Mouse (Mus musculus): ENCODE measurements at regions not wholly inside any gene's neighbourhood (a gene's known extent, or its start where the extent isn't known, plus 50 kb on each side); places are given as distances from the start of the nearest gene placed in this dataset.
A peak's percentile ranks its signal among the peaks of the same experiment; 100 is the strongest.

- no peaks in the 10 kb centered on the region for H3K27me3 ChIP-seq (replicated peaks)
- no peaks in the 10 kb centered on the region for H3K9me3 ChIP-seq (replicated peaks)
- H3K27ac ChIP-seq (replicated peaks): no peak overlapping the region
- no peaks in the 10 kb centered on the region for H3K4me1 ChIP-seq
- H3K36me3 ChIP-seq: no peaks in the 10 kb centered on the region
- no peak for ATAC-seq (ENCODE audit: low FRiP score)
- H3K4me2 ChIP-seq: no peak overlapping the region
- no peak overlapping the region for H3K9ac ChIP-seq (replicated peaks)
- H3K4me3 ChIP-seq (replicated peaks): no peak overlapping the region
These were observed 244.0 kb upstream of the Gnaz start for GRCm38 (mm10) chr10:74722971-74723370.

DNA sequence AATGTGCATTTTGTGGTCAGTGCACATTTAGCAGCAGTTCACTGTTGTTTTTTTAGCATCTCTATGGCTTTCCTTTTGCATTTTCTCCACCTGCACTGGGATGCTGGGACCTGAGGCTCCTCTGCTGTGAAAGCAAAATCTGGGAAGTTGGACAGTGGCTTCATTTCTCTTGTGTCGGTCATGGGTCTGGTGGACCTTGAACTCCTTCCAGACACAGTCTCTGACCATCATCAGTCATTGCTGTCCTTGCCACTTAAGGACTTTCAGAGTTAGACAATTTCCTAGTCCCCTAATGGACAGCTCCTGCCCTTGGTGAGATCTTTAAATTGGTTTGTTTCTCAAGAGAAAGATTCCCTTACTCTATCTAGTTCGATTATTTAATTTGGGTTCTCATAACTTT, 217.5 kb upstream of the Gnaz start:
- H3K4me3 ChIP-seq (replicated peaks): no peak overlapping the region
- no peaks in the 10 kb centered on the region for H3K9me3 ChIP-seq (replicated peaks)
- no peaks in the 10 kb centered on the region for H3K27me3 ChIP-seq (replicated peaks)
- no peak for ATAC-seq (ENCODE audit: low FRiP score)
- H3K4me1 ChIP-seq: no peaks in the 10 kb centered on the region
- H3K27ac ChIP-seq (replicated peaks): no peak overlapping the region
- WGBS: 89% methylated on average over 2 of the region's 2 CpGs
- no peaks in the 10 kb centered on the region for H3K36me3 ChIP-seq
- H3K9ac ChIP-seq (replicated peaks): no peak overlapping the region
- H3K4me2 ChIP-seq: no peak overlapping the region

DNA sequence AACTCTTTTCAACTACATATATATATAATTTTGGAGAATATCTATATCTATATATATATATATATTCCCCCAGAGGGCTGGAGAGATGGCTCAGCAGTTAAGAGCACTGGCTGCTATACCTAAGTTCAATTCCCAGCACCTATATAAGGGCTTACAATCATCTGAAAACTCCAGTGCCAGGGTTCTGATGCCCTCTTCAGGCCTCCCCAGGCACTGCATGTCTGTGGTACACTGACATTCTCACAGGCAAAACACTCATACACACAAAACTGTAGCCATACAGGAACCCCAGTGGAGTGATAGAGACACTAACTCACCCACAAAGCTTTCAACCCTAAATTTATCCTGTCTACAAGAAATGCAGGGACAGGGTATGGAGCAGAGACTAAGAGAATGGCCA, 216.1 kb upstream of the Gnaz start:
- H3K27me3 ChIP-seq (replicated peaks): no peaks in the 10 kb centered on the region
- no peaks in the 10 kb centered on the region for H3K9me3 ChIP-seq (replicated peaks)
- no peaks in the 10 kb centered on the region for H3K36me3 ChIP-seq
- H3K4me1 ChIP-seq: no peaks in the 10 kb centered on the region
- H3K4me2 ChIP-seq: no peak overlapping the region
- no peak overlapping the region for H3K9ac ChIP-seq (replicated peaks)
- no peak overlapping the region for H3K4me3 ChIP-seq (replicated peaks)
- ATAC-seq (ENCODE audit: low FRiP score): no peak
- no peak overlapping the region for H3K27ac ChIP-seq (replicated peaks)

DNA sequence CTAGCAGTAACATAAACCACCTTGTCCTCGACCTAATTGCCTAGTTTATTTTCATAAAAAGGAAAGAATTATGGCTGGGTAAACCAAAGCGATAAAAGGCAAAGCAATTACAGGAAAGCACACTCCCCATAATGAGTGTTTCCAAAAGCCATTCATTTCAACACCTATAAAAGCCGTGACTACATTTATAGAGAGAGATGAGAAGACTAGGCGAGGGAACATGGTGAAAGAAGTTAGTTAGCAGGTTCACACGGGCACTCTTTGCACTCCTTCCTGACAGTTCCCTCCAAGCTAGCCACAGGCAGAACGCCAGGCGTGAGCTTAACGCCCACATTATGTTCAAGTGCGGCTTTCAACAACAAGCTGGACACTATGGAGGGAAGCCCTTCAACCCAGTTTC, 206.2 kb upstream of the Gnaz start:
- Histone ChIP-seq H3K9me3 (replicated peaks) (no peaks in the 10 kb centered on the region), H3K9ac (replicated peaks) (no peak overlapping the region), H3K36me3 (no peaks in the 10 kb centered on the region), H3K4me3 (replicated peaks) (no peak overlapping the region), H3K27ac (replicated peaks) (no peak overlapping the region), H3K27me3 (replicated peaks) (no peaks in the 10 kb centered on the region), H3K4me1 (no peaks in the 10 kb centered on the region), H3K4me2 (no peak overlapping the region)
- ATAC-seq (ENCODE audit: low FRiP score): no peak
- WGBS: 71% methylated on average over 9 of the region's 9 CpGs

GRCm38 (mm10) chr10:74789245-74789644, 177.7 kb upstream of the Gnaz start:
- H3K9ac ChIP-seq (replicated peaks): no peak overlapping the region
- no peaks in the 10 kb centered on the region for H3K36me3 ChIP-seq
- ATAC-seq (ENCODE audit: low FRiP score): no peak
- no peak overlapping the region for H3K4me3 ChIP-seq (replicated peaks)
- no peak overlapping the region for H3K4me2 ChIP-seq
- H3K27me3 ChIP-seq (replicated peaks): no peaks in the 10 kb centered on the region
- no peak overlapping the region for H3K27ac ChIP-seq (replicated peaks)
- no peaks in the 10 kb centered on the region for H3K4me1 ChIP-seq
- WGBS: 91% methylated on average over 2 of the region's 2 CpGs
- H3K9me3 ChIP-seq (replicated peaks): no peaks in the 10 kb centered on the region

- Histone ChIP-seq H3K9me3 (replicated peaks) (no peaks in the 10 kb centered on the region), H3K36me3 (no peaks in the 10 kb centered on the region), H3K9ac (replicated peaks) (no peak overlapping the region), H3K27ac (replicated peaks) (no peak overlapping the region), H3K4me3 (replicated peaks) (no peak overlapping the region), H3K27me3 (replicated peaks) (no peaks in the 10 kb centered on the region), H3K4me1 (no peaks in the 10 kb centered on the region), H3K4me2 (no peak overlapping the region)
- 64% methylated on average over 3 of the region's 3 CpGs for WGBS
- ATAC-seq (ENCODE audit: low FRiP score): no peak
These were observed 177.0 kb upstream of the Gnaz start for GRCm38 (mm10) chr10:74789987-74790386.

GRCm38 (mm10) chr10:74823395-74823794, 143.6 kb upstream of the Gnaz start:
- H3K4me2 ChIP-seq: no peak overlapping the region
- ATAC-seq (ENCODE audit: low FRiP score): no peak
- no peak overlapping the region for H3K27ac ChIP-seq (replicated peaks)
- H3K4me1 ChIP-seq: no peaks in the 10 kb centered on the region
- no peak overlapping the region for H3K4me3 ChIP-seq (replicated peaks)
- H3K9me3 ChIP-seq (replicated peaks): no peaks in the 10 kb centered on the region
- no peaks in the 10 kb centered on the region for H3K36me3 ChIP-seq
- H3K9ac ChIP-seq (replicated peaks): no peak overlapping the region
- no peaks in the 10 kb centered on the region for H3K27me3 ChIP-seq (replicated peaks)

DNA sequence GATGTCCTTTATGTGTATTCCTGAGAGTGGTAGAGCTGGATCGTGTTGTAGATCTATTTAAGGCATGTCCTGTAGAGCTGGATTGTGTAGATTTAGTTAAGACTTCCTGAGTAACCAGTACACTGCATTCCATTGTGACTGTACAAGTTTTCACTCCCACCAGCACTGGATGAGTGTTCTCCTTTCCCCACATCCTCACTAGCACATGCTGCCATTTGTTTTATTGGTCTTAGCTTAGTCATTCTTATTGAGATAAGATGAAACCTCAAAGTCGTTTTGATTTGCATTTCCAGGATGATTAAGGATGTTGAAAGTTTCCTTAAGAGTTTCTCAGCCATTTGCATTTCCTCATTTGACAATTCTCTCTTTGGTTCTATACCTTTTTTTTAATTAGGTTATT, 132.6 kb upstream of the Gnaz start:
- no peak overlapping the region for H3K27ac ChIP-seq (replicated peaks)
- no peak overlapping the region for H3K4me2 ChIP-seq
- H3K9me3 ChIP-seq (replicated peaks): 0 out of 2 replicates have a peak, but pooled peaks cover 2% of the 10 kb centered on the region
- WGBS: 74% methylated on average over 2 of the region's 2 CpGs
- no peak overlapping the region for H3K9ac ChIP-seq (replicated peaks)
- no peak overlapping the region for H3K4me3 ChIP-seq (replicated peaks)
- H3K27me3 ChIP-seq (replicated peaks): no peaks in the 10 kb centered on the region
- ATAC-seq (ENCODE audit: low FRiP score): no peak
- H3K36me3 ChIP-seq: no peaks in the 10 kb centered on the region
- no peaks in the 10 kb centered on the region for H3K4me1 ChIP-seq

DNA sequence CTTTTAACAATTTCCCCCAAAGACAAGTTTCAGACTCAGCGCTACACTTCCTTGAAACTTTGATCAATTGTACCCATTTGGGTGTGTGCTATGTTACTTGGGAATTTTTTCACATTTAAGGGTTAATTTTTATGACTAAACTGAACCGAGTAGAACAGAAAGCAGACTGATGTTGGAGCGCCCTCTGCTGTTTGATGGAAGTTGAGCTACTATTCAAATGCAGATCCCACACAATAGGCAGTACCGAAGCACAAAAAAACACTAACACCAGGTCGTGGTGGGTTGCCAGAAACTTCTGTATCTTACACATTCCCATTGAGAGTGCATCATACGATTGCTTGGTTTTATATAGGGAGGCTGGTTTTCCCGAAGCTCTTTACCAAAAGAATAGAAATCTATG, 118.6 kb upstream of the Gnaz start:
- no peaks in the 10 kb centered on the region for H3K36me3 ChIP-seq
- H3K4me1 ChIP-seq: no peaks in the 10 kb centered on the region
- no peaks in the 10 kb centered on the region for H3K27me3 ChIP-seq (replicated peaks)
- WGBS: 9% methylated on average over 7 of the region's 7 CpGs
- H3K9ac ChIP-seq (replicated peaks): no peak overlapping the region
- no peak; the same call in 1 of the 2 replicates for ATAC-seq (ENCODE audit: low FRiP score)
- H3K9me3 ChIP-seq (replicated peaks): no peaks in the 10 kb centered on the region
- no peak overlapping the region for H3K27ac ChIP-seq (replicated peaks)
- no peak overlapping the region for H3K4me3 ChIP-seq (replicated peaks)
- no peak overlapping the region for H3K4me2 ChIP-seq

DNA sequence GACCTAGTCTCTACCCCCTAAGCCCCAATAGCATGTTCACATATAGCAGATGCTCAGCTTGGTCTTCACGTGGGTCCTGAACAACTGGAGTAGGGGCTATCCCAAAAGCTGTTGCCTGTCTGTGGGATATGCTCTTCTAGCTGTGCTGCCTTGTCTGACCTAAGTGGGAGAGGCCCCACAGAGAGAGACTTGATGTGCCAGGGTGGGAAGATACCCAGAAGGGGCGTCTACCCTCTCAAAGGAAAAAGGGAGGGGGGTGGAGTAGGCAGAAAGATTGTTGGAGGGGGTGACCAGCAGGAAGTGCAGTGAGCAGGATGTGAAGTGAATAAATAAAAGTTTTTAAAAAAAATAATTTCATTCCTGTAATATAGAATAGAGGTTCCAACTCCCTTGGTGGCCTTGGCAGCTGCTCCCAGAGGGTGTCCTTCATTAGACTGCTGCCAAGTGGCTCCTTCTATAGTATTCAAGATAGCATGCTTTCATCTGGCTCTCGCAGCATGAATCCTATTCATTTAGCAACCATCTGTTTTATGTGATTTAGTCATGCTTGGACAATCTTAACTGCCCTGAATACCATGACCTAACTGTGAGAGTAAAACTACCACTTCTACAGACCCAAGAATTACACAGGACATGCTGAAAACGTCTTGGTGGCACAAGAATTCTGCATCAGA, 111.8 kb upstream of the Gnaz start:
- H3K4me3 ChIP-seq (replicated peaks): no peak overlapping the region
- no peak overlapping the region for H3K9ac ChIP-seq (replicated peaks)
- H3K9me3 ChIP-seq (replicated peaks): no peaks in the 10 kb centered on the region
- 31% methylated on average over 4 of the region's 4 CpGs for WGBS
- no peaks in the 10 kb centered on the region for H3K27me3 ChIP-seq (replicated peaks)
- no peak overlapping the region for H3K4me2 ChIP-seq
- no peak overlapping the region for H3K27ac ChIP-seq (replicated peaks)
- no peaks in the 10 kb centered on the region for H3K36me3 ChIP-seq
- peak; percentile 57; the same call in 1 of the 2 replicates for ATAC-seq (ENCODE audit: low FRiP score)
- H3K4me1 ChIP-seq: 0 out of 2 replicates have a peak, but pooled peaks cover 7% of the 10 kb centered on the region

Data from neural tube, embryonic 15.5 days (tissue).